Comparison of ENCODE assay signal across 10 mouse cellular contexts in genomic region chr7:99553222-99553884, GRCm38 (mm10). TPM values are rescaled to one million over a fixed set of nuclear protein-coding genes. Genes with fewer than 3 reads are reported as not detected.
DNase-seq lines count a peak whose midpoint lies in the region; ATAC-seq and TF ChIP-seq lines count a peak whose summit lies in the region.
"Had no signal": no experiment of that assay in that cellular context is flagged by ENCODE, and none has a peak within 500 bp of the region (broad histone marks: within the 10 kb centered on the region; RNA-seq: fewer than 3 reads in every experiment).

No protein-coding gene starts in this region.

- TF ChIP-seq CTCF in heart, adult 2 months (IDR thresholded peaks at IDR 0.05): no peak

- H3K4me1 ChIP-seq in heart, embryonic 14.5 days (ENCODE audit: control insufficient read depth in 2 of 2, insufficient read depth in 2 of 2, low read length in 2 of 2): peaks cover 15 to 20% of the 10 kb centered on the region in 2 experiments
- peaks cover 6% of the 10 kb centered on the region for H3K4me1 ChIP-seq in heart, adult 2 months (ENCODE audit: control insufficient read depth, insufficient read depth, low read length)
- H3K4me1 ChIP-seq in kidney, embryonic 14.5 days (ENCODE audit: control insufficient read depth, insufficient read depth, low read length): peaks cover 15% of the 10 kb centered on the region

- ATAC-seq in heart, embryonic 14.5 days (ENCODE audit: insufficient number of reproducible peaks, insufficient read depth, low FRiP score, low read depth): peak; percentile 75
- no peak for ATAC-seq in kidney, embryonic 14.5 days (ENCODE audit: low FRiP score, low TSS enrichment)
- no peak for ATAC-seq in erythroblast, adult 5-6 weeks (replicated peaks; ENCODE audit: low FRiP score, poor library complexity, severe bottlenecking)

- no peak for TF ChIP-seq POLR2A in heart, adult 2 months (IDR thresholded peaks at IDR 0.05; ENCODE audit: insufficient read depth, low read depth, low read length)

- intact Hi-C loops in heart, adult 2 months (cut with DNase I): loop anchor here (10.0 kb wide), 1 partner anchor 179 kb away; no protein-coding TSS in a partner anchor

- H3K36me3 ChIP-seq in heart, embryonic 14.5 days (ENCODE audit: control insufficient read depth, insufficient read depth, low read length): 0 out of 2 replicates have a peak, but pooled peaks cover 6% of the 10 kb centered on the region
- H3K36me3 ChIP-seq in heart, adult 2 months (ENCODE audit: control insufficient read depth, insufficient read depth, low read length): no peaks in the 10 kb centered on the region
- no peaks in the 10 kb centered on the region for H3K36me3 ChIP-seq in kidney, embryonic 14.5 days (ENCODE audit: control insufficient read depth, insufficient read depth, low read length)

- H3K9ac ChIP-seq in heart, embryonic 14.5 days (ENCODE audit: low read length): peak overlapping the region; percentile 47
- no peak overlapping the region for H3K9ac ChIP-seq in heart, adult 2 months (ENCODE audit: low read depth, low read length)
- H3K9ac ChIP-seq in kidney, embryonic 14.5 days (ENCODE audit: low read depth, low read length): no peak overlapping the region

- WGBS in heart, embryonic 14.5 days: 26% methylated on average over 9 of the region's 9 CpGs
- 51% methylated on average over 9 of the region's 9 CpGs for WGBS in heart, adult 2 months
- WGBS in kidney, embryonic 14.5 days: 48% methylated on average over 9 of the region's 9 CpGs

- TF ChIP-seq EP300 in heart, adult 2 months (IDR thresholded peaks at IDR 0.05; ENCODE audit: insufficient read depth, low read depth, low read length): no peak

- H3K79me2 ChIP-seq in heart, adult 2 months (replicated peaks; ENCODE audit: control insufficient read depth, insufficient read depth, low read length): no peaks in the 10 kb centered on the region

- H3K27me3 ChIP-seq in heart, embryonic 14.5 days (ENCODE audit: control insufficient read depth, insufficient read depth, low read length): no peaks in the 10 kb centered on the region
- no peaks in the 10 kb centered on the region for H3K27me3 ChIP-seq in heart, adult 2 months (ENCODE audit: control insufficient read depth, insufficient read depth, low read length)
- no peaks in the 10 kb centered on the region for H3K27me3 ChIP-seq in kidney, embryonic 14.5 days (ENCODE audit: control insufficient read depth, insufficient read depth, low read length)

- H3K4me3 ChIP-seq in heart, embryonic 14.5 days (ENCODE audit: control insufficient read depth in 1 of 2, insufficient read depth in 1 of 2, low read depth in 1 of 2, low read length in 2 of 2): no peak overlapping the region
- H3K4me3 ChIP-seq in heart, adult 2 months: no peak overlapping the region
- no peak overlapping the region for H3K4me3 ChIP-seq in kidney, embryonic 14.5 days (ENCODE audit: low read length)

- H3K4me2 ChIP-seq in heart, embryonic 14.5 days (ENCODE audit: low read length): peak overlapping the region; percentile 8; the same call in 1 of the 2 replicates
- H3K4me2 ChIP-seq in kidney, embryonic 14.5 days (replicated peaks; ENCODE audit: low read depth, low read length): no peak overlapping the region

- H3K27ac ChIP-seq in heart, embryonic 14.5 days (replicated peaks in 1 of 2; ENCODE audit: control insufficient read depth in 1 of 2, insufficient read depth in 1 of 2, low read depth in 2 of 2, low read length in 2 of 2): peak overlapping the region; percentile 67 to 76
- no peak overlapping the region for H3K27ac ChIP-seq in heart, adult 2 months
- H3K27ac ChIP-seq in kidney, embryonic 14.5 days (ENCODE audit: low read depth, low read length): peak overlapping the region; percentile 65; the same call in 1 of the 2 replicates

- no peak for DNase-seq in heart, adult 2 months
- DNase-seq in embryo, embryonic 10.5 days (ENCODE audit: low spot score): peak; percentile 57
- DNase-seq in lung, postnatal 25 days (ENCODE audit: low spot score): peak; percentile 45
- DNase-seq in cerebellum, postnatal 4 days (ENCODE audit: low spot score in 2 of 2): no peak
- DNase-seq in left cerebral cortex, adult 11 months (ENCODE audit: low spot score): no peak
- DNase-seq: cerebellum, adult 8-10 months; midbrain, embryonic 14.5 days had no signal

- H3K9me3 ChIP-seq in heart, embryonic 14.5 days (ENCODE audit: control insufficient read depth, low read length): no peaks in the 10 kb centered on the region
- H3K9me3 ChIP-seq in kidney, embryonic 14.5 days (ENCODE audit: control insufficient read depth, low read length): no peaks in the 10 kb centered on the region

RNA-seq across cellular contexts. Expression of gene Arrb1, which starts 18.1 kb away (rescaled TPM):
- 2.8 and 4.1 TPM in 2 replicates for polyA plus RNA-seq in heart, embryonic 14.5 days (2014; fragmentation: Nextera tagmentation; extraction: Ambion mirVana)
- total RNA-seq in heart, adult 2 months (2021): 10 to 100 TPM; 15.6 to 22.4 TPM
- 16.1 and 22.5 TPM in 2 replicates for polyA plus RNA-seq in heart, adult 2 months (2012; rRNA removed)
- 3.5 and 3.6 TPM in 2 replicates for polyA plus RNA-seq in kidney, embryonic 14.5 days (2014; fragmentation: Nextera tagmentation; extraction: Ambion mirVana)
- 185 and 204 TPM in 2 replicates for total RNA-seq in erythroblast, adult 5-6 weeks (2015; ENCODE audit: low replicate concordance)
- 636 and 742 TPM in 2 replicates for total RNA-seq in erythroblast, adult 5-6 weeks (2017; ENCODE audit: low replicate concordance)

Comparison
In these comparisons a context has a peak if more than half of its experiments do, and no peak if none do; other contexts are left out.
1. DNase-seq: peak in embryo, embryonic 10.5 days (single experiment) and lung, postnatal 25 days (single experiment); none in heart, adult 2 months (0 of 2), cerebellum, postnatal 4 days (0 of 2) and left cerebral cortex, adult 11 months (single experiment).